Mouse (Mus musculus): ENCODE data around the gene Higd1a.

- TF ChIP-seq POLR2A (IDR thresholded peaks at IDR 0.05; ENCODE audit: insufficient read depth, low read length), result no peak
- no peak for TF ChIP-seq EP300 (IDR thresholded peaks at IDR 0.05; ENCODE audit: insufficient read depth, low read depth, low read length)
- TF ChIP-seq CTCF (IDR thresholded peaks at IDR 0.05; ENCODE audit: low read depth, low read length), result no peak
Observed at GRCm38 (mm10) chr9:121869432-121869831, 11.3 kb upstream of the Higd1a start.

Data from ES-Bruce4 (cell line).